Mouse (Mus musculus) heart, embryonic 11.5 days (tissue): ENCODE measurements around the gene 1700029P11Rik. TPM values are rescaled to one million over a fixed set of nuclear protein-coding genes. Genes with fewer than 3 reads are reported as not detected.
A peak's percentile ranks its signal among the peaks of the same experiment; 100 is the strongest.

Experiments used
- ATAC-seq: fragments of 200-750 bp; cut with Nextera tagmentation; replicated peaks from 2 replicates; pipeline ENCODE4 v1.8.0; 2017; ENCODE audit warnings: moderate library complexity; ENCODE audit not compliant: insufficient number of reproducible peaks, low FRiP score, low TSS enrichment
- H3K27ac ChIP-seq: fragments of 300-500 bp; sonication (generic); 2 replicates; pipeline ENCODE4 v1.5.1; 2014; ENCODE audit warnings: mild to moderate bottlenecking, low read depth, low read length
- H3K27me3 ChIP-seq: fragments of 300-500 bp; sonication (generic); 2 replicates; pipeline ENCODE4 v1.6.1; 2014; ENCODE audit warnings: mild to moderate bottlenecking, low read length, mixed read lengths; ENCODE audit not compliant: control insufficient read depth, insufficient read depth
- H3K36me3 ChIP-seq: fragments of 300-500 bp; sonication (generic); 2 replicates; pipeline ENCODE4 v1.6.1; 2014; ENCODE audit warnings: mild to moderate bottlenecking, low read length, moderate library complexity, mixed read lengths; ENCODE audit not compliant: control insufficient read depth, insufficient read depth
- H3K4me1 ChIP-seq: fragments of 300-500 bp; sonication (generic); 2 replicates; pipeline ENCODE4 v1.6.1; 2014; ENCODE audit warnings: low read length; ENCODE audit not compliant: control insufficient read depth, insufficient read depth
- H3K4me2 ChIP-seq: fragments of 300-500 bp; sonication (generic); 2 replicates; pipeline ENCODE4 v1.6.1; 2014; ENCODE audit warnings: mild to moderate bottlenecking, moderate library complexity
- H3K4me3 ChIP-seq: fragments of 300-500 bp; sonication (generic); 2 replicates; pipeline ENCODE4 v1.5.1; 2014; ENCODE audit warnings: low read depth, low read length
- H3K9ac ChIP-seq: fragments of 300-500 bp; sonication (generic); 2 replicates; pipeline ENCODE4 v1.6.1; 2014; ENCODE audit warnings: mild to moderate bottlenecking, low read depth, low read length, moderate library complexity
- H3K9me3 ChIP-seq: fragments of 300-500 bp; sonication (generic); replicated peaks from 2 replicates; pipeline ENCODE4 v1.6.1; 2016; ENCODE audit warnings: low read length; ENCODE audit not compliant: control insufficient read depth
- WGBS: fragments of 180-500 bp; shearing (Covaris S2); extraction: QIAGEN DNeasy Blood & Tissue Kit; methylation state at CpG from one replicate; pipeline ENCODE4 v1.1.7; 2014; ENCODE audit not compliant: insufficient replicate concordance; 5-methylcytosine and 5-hydroxymethylcytosine counted together
- polyA plus RNA-seq: library from polyadenylated mRNA; unstranded; fragments of >200 nt; fragmentation: Nextera tagmentation; extraction: Ambion mirVana; gene quantifications from 2 replicates; pipeline ENCODE4 v1.2.1, GENCODE M21; 2014

Gene 1700029P11Rik
- polyA plus RNA-seq, 1 experiment from 2014 or later, result not detected

DNA sequence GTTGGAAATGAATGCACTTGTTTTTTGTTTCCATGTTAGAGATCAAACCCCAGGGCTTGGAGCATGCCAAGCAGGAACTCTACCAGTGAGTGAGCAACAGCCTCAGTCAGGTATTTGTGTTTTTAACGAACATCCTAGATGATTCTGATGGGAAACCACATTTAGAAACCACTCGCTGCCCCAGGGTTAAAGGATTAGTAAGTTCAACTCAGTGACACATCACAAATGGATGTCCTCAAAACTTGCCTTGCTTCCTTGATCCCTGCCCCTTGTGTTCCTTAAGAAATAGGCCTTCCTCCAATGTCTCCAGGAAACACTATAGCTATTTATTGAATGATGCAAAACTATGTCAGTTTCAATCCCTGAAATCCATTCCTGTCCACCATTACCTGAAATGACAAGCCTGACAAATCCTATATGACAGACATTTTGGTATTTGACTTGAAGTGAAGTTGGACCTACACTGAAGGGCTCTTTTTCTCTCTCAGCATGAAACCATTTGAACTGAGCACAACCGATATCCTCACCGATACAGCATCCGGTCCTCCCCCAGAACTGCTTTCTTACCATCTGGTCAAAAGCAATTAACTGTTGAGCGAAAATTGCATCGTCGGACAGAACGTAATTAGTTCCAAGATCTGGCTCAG, 34.5 kb downstream of the 1700029P11Rik start:
- 23% methylated on average over 9 of the region's 9 CpGs for WGBS
- Histone ChIP-seq H3K36me3 (peaks cover 2% of the 10 kb centered on the region), H3K27me3 (no peaks in the 10 kb centered on the region), H3K9ac (peak overlapping the region; percentile 88), H3K4me3 (peak overlapping the region; percentile 93), H3K27ac (peak overlapping the region; percentile 78; the same call in 1 of the 2 replicates), H3K4me2 (peak overlapping the region; percentile 95), H3K9me3 (no peaks in the 10 kb centered on the region), H3K4me1 (peaks cover 8% of the 10 kb centered on the region)
- no peak for ATAC-seq

DNA sequence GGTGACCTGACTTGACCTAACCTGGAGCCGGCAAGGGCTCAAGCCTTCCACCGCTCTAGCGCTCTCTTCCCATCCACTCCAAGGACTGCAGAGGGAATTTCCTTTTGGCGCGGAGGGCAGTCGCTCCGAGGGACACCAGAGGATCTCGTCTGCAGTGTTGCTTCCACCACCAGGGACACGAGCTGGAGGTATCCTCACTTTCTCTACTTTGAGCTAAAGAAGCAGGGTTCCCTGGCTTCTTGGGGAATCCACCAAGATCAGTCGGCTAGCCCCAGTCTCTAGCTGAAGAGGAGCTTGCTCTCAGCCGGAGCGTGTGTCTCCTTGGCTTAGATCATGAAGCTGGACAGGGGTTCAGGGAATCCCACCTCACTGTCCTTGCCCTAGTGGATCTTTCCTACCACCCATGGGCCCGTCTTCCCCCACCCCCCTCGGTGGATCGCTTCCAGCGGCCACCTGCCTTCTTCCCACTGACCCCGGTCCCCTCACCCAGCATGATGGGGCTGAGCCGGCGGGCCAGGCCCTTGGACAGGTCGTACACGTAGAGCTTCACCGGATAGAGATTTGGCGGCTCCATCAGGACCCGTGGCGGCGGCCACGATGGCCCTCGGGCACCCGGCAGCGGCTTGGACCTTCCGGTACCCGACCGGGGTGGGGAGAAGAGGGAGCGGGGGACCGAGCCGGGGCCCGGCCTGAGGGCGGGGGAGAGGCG, 35.2 kb downstream of the 1700029P11Rik start:
- ATAC-seq, result peak; percentile 66
- Histone ChIP-seq H3K9ac (peak overlapping the region; percentile 88), H3K4me2 (peak overlapping the region; percentile 95), H3K27me3 (no peaks in the 10 kb centered on the region), H3K4me1 (peaks cover 8% of the 10 kb centered on the region), H3K27ac (peak overlapping the region; percentile 78), H3K4me3 (peak overlapping the region; percentile 93), H3K36me3 (peaks cover 4% of the 10 kb centered on the region), H3K9me3 (no peaks in the 10 kb centered on the region)
- WGBS, result under 1% methylated on average over 39 of the region's 39 CpGs

DNA sequence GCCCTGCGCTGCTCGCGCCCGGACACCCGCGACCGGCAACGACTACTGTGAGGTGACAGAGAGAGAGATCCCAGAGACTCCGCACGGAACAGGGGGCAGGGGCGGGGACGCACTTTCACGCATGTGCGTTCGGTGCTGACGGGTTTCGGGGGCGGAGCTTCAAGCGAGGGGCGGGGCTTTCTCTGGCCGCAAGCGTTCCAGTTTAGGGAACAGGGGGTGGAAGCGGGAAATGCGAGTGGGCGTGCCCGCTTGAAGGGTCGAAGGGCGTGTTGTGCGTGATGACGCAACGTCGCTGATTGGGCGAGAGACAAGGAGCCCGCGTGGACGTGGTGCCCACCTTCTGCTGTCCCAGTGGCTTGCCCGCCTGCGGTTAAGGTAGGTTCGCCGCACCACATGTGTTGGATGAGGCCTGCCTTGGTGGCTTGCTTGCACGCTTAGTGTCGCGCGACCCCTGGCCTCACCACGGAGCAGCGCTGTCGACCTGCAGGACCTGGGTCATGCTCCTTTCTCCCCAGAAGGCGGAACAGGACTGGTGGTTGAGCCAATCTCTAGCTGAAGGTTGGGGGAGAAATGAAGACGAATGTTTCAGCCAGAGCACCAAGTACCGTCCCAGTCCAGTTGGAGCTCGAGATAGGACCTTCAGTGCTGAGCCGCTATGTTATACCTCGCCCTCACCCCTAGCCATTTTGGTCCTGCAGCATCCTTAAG, 35.9 kb downstream of the 1700029P11Rik start:
- peak; percentile 95 for ATAC-seq
- Histone ChIP-seq H3K9ac (peak overlapping the region; percentile 88), H3K9me3 (no peaks in the 10 kb centered on the region), H3K27ac (peak overlapping the region; percentile 78), H3K4me3 (peak overlapping the region; percentile 93), H3K4me1 (peaks cover 8% of the 10 kb centered on the region), H3K4me2 (peak overlapping the region; percentile 95), H3K27me3 (no peaks in the 10 kb centered on the region), H3K36me3 (peaks cover 4% of the 10 kb centered on the region)
- WGBS, result under 1% methylated on average over 53 of the region's 53 CpGs

DNA sequence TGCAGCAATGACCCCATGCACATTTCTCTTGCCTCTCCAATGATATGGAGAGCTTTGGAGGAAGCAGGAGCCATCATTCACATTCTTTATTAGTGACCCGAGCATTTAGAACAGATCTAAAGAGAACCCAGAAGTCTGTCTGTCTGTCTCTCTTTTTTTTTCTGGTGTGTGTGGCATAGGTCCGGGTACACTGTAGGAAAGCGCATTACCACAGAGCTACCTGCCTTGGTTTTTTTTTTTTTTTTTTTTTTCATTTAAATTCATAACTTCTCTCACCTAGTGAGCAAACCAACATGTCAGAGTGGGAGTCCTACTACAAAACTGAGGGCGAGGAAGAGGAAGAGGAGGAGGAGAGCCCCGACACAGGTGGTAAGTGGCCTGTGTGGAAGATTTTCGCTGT, 36.5 kb downstream of the 1700029P11Rik start:
- Histone ChIP-seq H3K4me2 (peak overlapping the region; percentile 95), H3K9me3 (no peaks in the 10 kb centered on the region), H3K4me1 (peaks cover 8% of the 10 kb centered on the region), H3K36me3 (peaks cover 4% of the 10 kb centered on the region), H3K9ac (peak overlapping the region; percentile 76), H3K4me3 (peak overlapping the region; percentile 93), H3K27ac (peak overlapping the region; percentile 78), H3K27me3 (no peaks in the 10 kb centered on the region)
- WGBS, result 21% methylated on average over 6 of the region's 6 CpGs
- ATAC-seq, result no peak

DNA sequence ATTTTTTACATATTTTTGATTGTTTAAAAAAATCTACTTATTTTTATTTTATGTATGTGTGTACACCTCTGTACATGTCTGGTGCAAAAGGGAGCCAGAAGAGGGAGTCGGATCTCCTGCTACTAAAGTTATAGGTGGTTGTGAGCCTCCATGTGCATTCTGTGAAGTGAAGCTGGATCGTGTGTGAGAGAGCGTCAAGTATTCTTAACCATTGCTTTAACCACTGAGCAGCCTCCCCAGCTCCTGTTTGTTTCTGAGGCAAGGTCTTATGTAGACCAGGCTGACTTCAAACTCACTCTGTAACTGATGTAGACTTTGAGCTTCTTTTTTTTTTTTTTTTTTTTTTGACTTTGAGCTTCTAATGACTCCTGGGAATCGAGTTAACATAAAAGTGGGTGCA, 37.1 kb downstream of the 1700029P11Rik start:
- Histone ChIP-seq H3K27ac (no peak overlapping the region), H3K4me2 (peak overlapping the region; percentile 24), H3K9me3 (no peaks in the 10 kb centered on the region), H3K27me3 (no peaks in the 10 kb centered on the region), H3K36me3 (peaks cover 5% of the 10 kb centered on the region), H3K4me1 (peaks cover 8% of the 10 kb centered on the region), H3K9ac (no peak overlapping the region), H3K4me3 (no peak overlapping the region)
- whole genome bisulfite sequencing, result 76% methylated on average over 4 of the region's 4 CpGs
- no peak for ATAC-seq

DNA sequence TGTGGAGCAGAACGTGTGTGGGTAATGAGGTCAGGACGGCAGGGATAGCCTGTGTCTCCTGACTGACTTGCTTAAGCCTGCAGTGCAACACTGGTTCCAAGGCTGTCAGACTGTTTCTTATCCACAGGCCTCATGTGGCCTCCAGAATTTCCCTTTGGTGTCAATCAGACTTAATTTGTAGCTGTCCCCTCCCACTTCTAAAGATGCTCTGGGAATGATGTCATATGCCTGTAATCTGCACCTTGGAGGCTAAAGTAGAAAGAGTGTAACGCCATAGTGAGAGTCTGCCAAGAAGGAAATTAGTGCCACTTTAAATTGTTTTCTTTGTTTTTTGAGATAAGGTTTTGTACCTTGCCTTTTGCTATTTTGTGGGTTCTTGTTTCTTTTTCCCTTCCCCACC, 38.9 kb downstream of the 1700029P11Rik start:
- Histone ChIP-seq H3K27me3 (no peaks in the 10 kb centered on the region), H3K4me2 (no peak overlapping the region), H3K9ac (no peak overlapping the region), H3K4me3 (no peak overlapping the region), H3K36me3 (peaks cover 18% of the 10 kb centered on the region), H3K9me3 (no peaks in the 10 kb centered on the region), H3K27ac (no peak overlapping the region), H3K4me1 (peaks cover 8% of the 10 kb centered on the region)
- WGBS, result 47% methylated on average over 3 of the region's 3 CpGs
- ATAC-seq, result no peak

DNA sequence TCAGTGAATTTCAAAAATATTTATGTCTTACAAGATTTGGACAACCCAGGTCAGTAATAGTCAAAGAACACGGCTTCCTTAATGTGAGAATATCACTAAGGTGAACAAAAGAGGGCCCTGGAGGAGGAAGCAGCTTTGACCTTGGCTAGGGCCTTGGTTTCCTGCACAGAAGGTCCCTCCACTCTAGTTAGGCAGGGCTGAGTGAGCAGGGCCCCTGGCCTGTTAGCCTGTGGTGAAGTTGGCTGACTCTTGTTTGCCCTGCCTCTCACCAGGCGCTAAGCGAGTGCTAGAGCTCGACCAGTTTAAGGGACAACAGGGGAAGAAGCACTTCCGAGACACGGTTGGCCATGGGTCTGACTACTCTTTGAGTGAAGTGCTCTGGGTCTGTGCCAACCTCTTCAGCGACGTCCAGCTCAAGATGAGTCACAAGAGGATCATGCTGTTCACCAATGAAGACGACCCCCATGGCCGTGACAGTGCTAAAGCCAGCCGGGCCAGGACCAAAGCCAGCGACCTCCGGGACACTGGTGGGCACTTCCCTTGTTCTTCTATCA, 42.3 kb downstream of the 1700029P11Rik start:
- Histone ChIP-seq H3K27me3 (no peaks in the 10 kb centered on the region), H3K9me3 (no peaks in the 10 kb centered on the region), H3K27ac (no peak overlapping the region), H3K4me1 (peaks cover 3% of the 10 kb centered on the region; the same call in 1 of the 2 replicates), H3K36me3 (peaks cover 31% of the 10 kb centered on the region), H3K4me3 (no peak overlapping the region), H3K9ac (no peak overlapping the region), H3K4me2 (no peak overlapping the region)
- WGBS, result 86% methylated on average over 13 of the region's 13 CpGs
- ATAC-seq, result no peak

DNA sequence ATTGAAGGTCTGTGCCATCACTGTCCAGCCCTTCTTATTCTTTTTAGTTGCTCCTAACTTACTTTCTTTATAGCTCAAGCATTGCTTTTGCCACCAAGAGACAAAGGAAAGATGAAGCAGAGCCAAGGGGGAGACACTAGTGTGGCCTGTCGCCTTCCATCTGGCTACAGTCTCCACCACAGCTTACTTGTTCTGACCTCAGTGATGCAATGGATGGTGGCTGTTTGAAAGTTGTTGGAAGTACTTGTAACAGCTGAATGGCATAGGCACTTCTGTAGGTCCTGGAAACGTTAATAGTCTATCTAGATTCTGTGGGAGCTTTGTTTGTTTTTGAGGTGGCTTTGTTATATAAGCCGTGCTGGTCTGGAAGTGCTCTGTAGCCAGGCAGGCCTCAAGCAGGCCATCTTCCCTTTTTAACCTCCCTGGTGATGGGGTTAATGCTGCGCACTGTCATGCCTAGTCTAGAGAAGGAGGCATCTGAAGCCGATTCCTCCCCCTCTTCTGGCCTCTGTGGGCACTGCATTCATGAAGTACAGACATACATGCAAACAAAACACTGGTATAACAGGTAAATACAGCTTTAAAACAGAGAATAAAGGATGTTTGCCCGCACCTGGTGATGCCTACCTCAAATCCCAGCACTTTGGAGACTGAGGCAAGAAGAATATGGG, 43.8 kb downstream of the 1700029P11Rik start:
- H3K4me1 ChIP-seq, result peaks cover 2% of the 10 kb centered on the region; the same call in 1 of the 2 replicates
- H3K4me3 ChIP-seq, result no peak overlapping the region
- no peaks in the 10 kb centered on the region for H3K27me3 ChIP-seq
- 90% methylated on average over 6 of the region's 6 CpGs for WGBS
- no peak overlapping the region for H3K4me2 ChIP-seq
- H3K27ac ChIP-seq, result no peak overlapping the region
- no peak overlapping the region for H3K9ac ChIP-seq
- no peaks in the 10 kb centered on the region for H3K9me3 ChIP-seq
- H3K36me3 ChIP-seq, result peaks cover 34% of the 10 kb centered on the region
- no peak for ATAC-seq
